Mouse (Mus musculus): ENCODE measurements around the gene Rgs3. TPM values are rescaled to one million over a fixed set of nuclear protein-coding genes. Genes with fewer than 3 reads are reported as not detected.

The Rgs3 gene
- polyA plus RNA-seq, 2 experiments, result 3.6 to 3.9 TPM

DNA sequence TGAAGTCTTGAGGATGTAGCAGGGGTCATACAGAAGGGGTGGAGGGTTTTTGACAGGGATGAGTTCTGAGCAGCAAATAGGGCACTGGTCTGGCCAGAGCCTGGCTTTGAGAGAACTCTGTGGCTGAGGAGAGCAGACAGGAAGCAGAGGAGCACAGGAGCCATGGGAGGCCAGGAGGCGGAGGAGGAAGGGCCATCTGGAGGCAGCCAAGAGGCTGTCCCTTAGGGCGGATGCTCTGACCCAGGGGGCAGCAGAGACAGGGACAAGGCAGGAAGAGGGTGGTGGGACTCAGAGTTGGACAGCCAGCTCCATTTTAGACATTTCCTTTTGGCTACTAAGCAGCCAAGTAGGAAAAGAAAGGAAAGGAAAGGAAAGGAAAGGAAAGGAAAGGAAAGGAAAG is 43.6 kb upstream of the Rgs3 start:
- H3K9me3 ChIP-seq (ENCODE audit: control insufficient read depth, low read length), result no peaks in the 10 kb centered on the region
- H3K4me3 ChIP-seq (ENCODE audit: insufficient read depth in 1 of 2, low read depth in 2 of 2, low read length in 2 of 2), result peak overlapping the region; percentile 92 to 98
- ATAC-seq (ENCODE audit: insufficient read depth) (peak; percentile 38; the same call in 1 of the 2 replicates), DNase-seq (ENCODE audit: low read depth in 3 of 3, low spot score in 3 of 3) (no peak)
- H3K36me3 ChIP-seq (replicated peaks; ENCODE audit: control insufficient read depth, insufficient read depth, low read depth), result peaks cover 47% of the 10 kb centered on the region
- 12% methylated on average over 2 of the region's 2 CpGs for WGBS (ENCODE audit: insufficient replicate concordance)
- peak overlapping the region; percentile 100 for H3K9ac ChIP-seq (replicated peaks)
- TF ChIP-seq CTCF (IDR thresholded peaks at IDR 0.05; ENCODE audit: low read depth), result peak; percentile 56
- no peak for TF ChIP-seq EP300 (IDR thresholded peaks at IDR 0.05; ENCODE audit: low read depth)
- peaks cover 25 to 52% of the 10 kb centered on the region in 2 experiments for H3K4me1 ChIP-seq (replicated peaks; ENCODE audit: control insufficient read depth in 2 of 2, insufficient read depth in 2 of 2, low read length in 1 of 2)
- H3K27ac ChIP-seq, result peak overlapping the region; percentile 98
- H3K4me2 ChIP-seq (ENCODE audit: low read depth), result peak overlapping the region; percentile 87
- H3K27me3 ChIP-seq (ENCODE audit: control insufficient read depth, insufficient read depth, low read length), result no peaks in the 10 kb centered on the region

GRCm38 (mm10) chr4:62516579-62516978 is 43.1 kb upstream of the Rgs3 start:
- DNase-seq (ENCODE audit: low read depth in 3 of 3, low spot score in 3 of 3), result peak; percentile 96 to 100 (median 98)
- peaks cover 24 to 53% of the 10 kb centered on the region in 2 experiments for H3K4me1 ChIP-seq (replicated peaks; ENCODE audit: control insufficient read depth in 2 of 2, insufficient read depth in 2 of 2, low read length in 1 of 2)
- peak overlapping the region; percentile 87 for H3K4me2 ChIP-seq (ENCODE audit: low read depth)
- TF ChIP-seq EP300 (IDR thresholded peaks at IDR 0.05; ENCODE audit: low read depth) (peak; percentile 96), CTCF (IDR thresholded peaks at IDR 0.05; ENCODE audit: low read depth) (no peak)
- peak overlapping the region; percentile 92 to 98 for H3K4me3 ChIP-seq (ENCODE audit: insufficient read depth in 1 of 2, low read depth in 2 of 2, low read length in 2 of 2)
- H3K9me3 ChIP-seq (ENCODE audit: control insufficient read depth, low read length), result no peaks in the 10 kb centered on the region
- H3K36me3 ChIP-seq (replicated peaks; ENCODE audit: control insufficient read depth, insufficient read depth, low read depth), result peaks cover 42% of the 10 kb centered on the region
- no peaks in the 10 kb centered on the region for H3K27me3 ChIP-seq (ENCODE audit: control insufficient read depth, insufficient read depth, low read length)
- 7% methylated on average over 1 of the region's 1 CpGs for WGBS (ENCODE audit: insufficient replicate concordance)
- peak; percentile 90 for ATAC-seq (ENCODE audit: insufficient read depth)
- H3K27ac ChIP-seq, result peak overlapping the region; percentile 98
- H3K9ac ChIP-seq (replicated peaks), result peak overlapping the region; percentile 100

- TF ChIP-seq EP300 (IDR thresholded peaks at IDR 0.05; ENCODE audit: low read depth), result no peak
- no peak for TF ChIP-seq CTCF (IDR thresholded peaks at IDR 0.05; ENCODE audit: low read depth)
- H3K9me3 ChIP-seq (ENCODE audit: control insufficient read depth, low read length), result no peaks in the 10 kb centered on the region
- WGBS (ENCODE audit: insufficient replicate concordance), result 13% methylated on average over 8 of the region's 8 CpGs
- peak overlapping the region; percentile 92 to 98 for H3K4me3 ChIP-seq (ENCODE audit: insufficient read depth in 1 of 2, low read depth in 2 of 2, low read length in 2 of 2)
- ATAC-seq (ENCODE audit: insufficient read depth), result peak; percentile 38; the same call in 1 of the 2 replicates
- H3K27me3 ChIP-seq (ENCODE audit: control insufficient read depth, insufficient read depth, low read length), result no peaks in the 10 kb centered on the region
- H3K27ac ChIP-seq, result peak overlapping the region; percentile 98
- peaks cover 21 to 48% of the 10 kb centered on the region in 2 experiments for H3K4me1 ChIP-seq (replicated peaks; ENCODE audit: control insufficient read depth in 2 of 2, insufficient read depth in 2 of 2, low read length in 1 of 2)
- peak overlapping the region; percentile 87 for H3K4me2 ChIP-seq (ENCODE audit: low read depth)
- peaks cover 37% of the 10 kb centered on the region for H3K36me3 ChIP-seq (replicated peaks; ENCODE audit: control insufficient read depth, insufficient read depth, low read depth)
- H3K9ac ChIP-seq (replicated peaks), result peak overlapping the region; percentile 100
- peak in 1 of 3 experiments; percentile 76 for DNase-seq (ENCODE audit: low read depth in 3 of 3, low spot score in 3 of 3)
These were observed 42.6 kb upstream of the Rgs3 start for GRCm38 (mm10) chr4:62517046-62517445.

GRCm38 (mm10) chr4:62517538-62518415 is 41.9 kb upstream of the Rgs3 start:
- Histone ChIP-seq H3K4me1 (replicated peaks; ENCODE audit: control insufficient read depth in 2 of 2, insufficient read depth in 2 of 2, low read length in 1 of 2) (peaks cover 21 to 42% of the 10 kb centered on the region in 2 experiments), H3K4me2 (ENCODE audit: low read depth) (peak overlapping the region; percentile 87), H3K9me3 (ENCODE audit: control insufficient read depth, low read length) (no peaks in the 10 kb centered on the region), H3K9ac (replicated peaks) (peak overlapping the region; percentile 100), H3K4me3 (ENCODE audit: insufficient read depth in 1 of 2, low read depth in 2 of 2, low read length in 2 of 2) (peak overlapping the region; percentile 92 to 98), H3K36me3 (replicated peaks; ENCODE audit: control insufficient read depth, insufficient read depth, low read depth) (peaks cover 34% of the 10 kb centered on the region), H3K27ac (peak overlapping the region; percentile 98), H3K27me3 (ENCODE audit: control insufficient read depth, insufficient read depth, low read length) (no peaks in the 10 kb centered on the region)
- WGBS (ENCODE audit: insufficient replicate concordance), result 33% methylated on average over 10 of the region's 10 CpGs
- no peak for DNase-seq (ENCODE audit: low read depth in 3 of 3, low spot score in 3 of 3)
- ATAC-seq (ENCODE audit: insufficient read depth), result no peak
- TF ChIP-seq CTCF (IDR thresholded peaks at IDR 0.05; ENCODE audit: low read depth) (peak; percentile 10; the same call in 1 of the 2 replicates), EP300 (IDR thresholded peaks at IDR 0.05; ENCODE audit: low read depth) (no peak)
